Mouse (Mus musculus): ENCODE results near the gene Itprid2.
"Not testable (repeated sequence)": the region's sequence is repeated elsewhere in the genome, so short reads cannot be mapped to it uniquely, and the experiment has no call there.

The Itprid2 gene

DNA sequence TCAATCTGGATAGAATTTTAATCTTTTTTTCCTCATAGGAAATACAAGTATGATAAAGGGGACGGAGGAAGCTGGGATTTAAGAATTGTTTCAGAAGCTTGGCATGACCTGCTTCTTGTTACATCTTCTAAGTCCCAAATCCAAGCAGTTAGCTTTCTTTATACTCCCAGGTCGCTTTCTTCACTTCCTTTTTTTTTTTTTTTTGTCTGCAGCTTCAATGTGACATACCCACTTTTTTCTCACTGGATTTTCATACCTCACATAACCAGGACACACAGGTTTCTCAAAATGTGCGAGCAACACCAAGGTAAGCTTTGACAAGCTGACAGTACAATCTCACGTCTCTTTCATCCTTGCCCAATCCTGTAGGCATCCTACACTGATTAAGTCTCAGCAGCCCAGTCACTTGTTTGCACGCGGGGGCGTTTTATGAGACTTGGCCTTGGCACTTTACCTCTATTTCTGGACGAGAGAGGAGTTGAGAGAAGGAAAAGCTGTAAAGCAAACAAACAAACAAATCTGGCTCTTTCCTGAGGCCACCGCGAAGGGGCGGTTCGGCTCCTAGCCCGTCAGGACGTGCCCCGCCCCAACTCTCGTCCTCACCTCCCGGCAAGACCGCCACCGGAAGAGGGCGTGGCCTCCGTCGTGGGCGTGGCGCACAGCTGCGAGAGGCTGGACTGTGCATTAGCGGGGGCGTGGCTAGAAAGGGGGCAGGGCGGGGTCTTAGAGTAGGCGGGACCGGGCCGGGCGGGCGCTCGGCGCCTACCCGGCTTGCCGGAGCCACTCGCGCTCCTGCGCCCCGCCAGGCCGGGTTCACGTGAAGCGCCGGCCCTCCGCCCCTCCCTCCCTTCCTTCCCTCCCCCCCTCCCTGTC, at the start of gene Itprid2:
TSS of gene Itprid2 (plus strand) at position 825 of the 873 bp plus-strand sequence.
- in situ Hi-C loops (cut with MboI, MseI): loop anchor here (5.0 to 25.0 kb wide), 2 partner anchors 63 to 672 kb away; no protein-coding TSS in a partner anchor

DNA sequence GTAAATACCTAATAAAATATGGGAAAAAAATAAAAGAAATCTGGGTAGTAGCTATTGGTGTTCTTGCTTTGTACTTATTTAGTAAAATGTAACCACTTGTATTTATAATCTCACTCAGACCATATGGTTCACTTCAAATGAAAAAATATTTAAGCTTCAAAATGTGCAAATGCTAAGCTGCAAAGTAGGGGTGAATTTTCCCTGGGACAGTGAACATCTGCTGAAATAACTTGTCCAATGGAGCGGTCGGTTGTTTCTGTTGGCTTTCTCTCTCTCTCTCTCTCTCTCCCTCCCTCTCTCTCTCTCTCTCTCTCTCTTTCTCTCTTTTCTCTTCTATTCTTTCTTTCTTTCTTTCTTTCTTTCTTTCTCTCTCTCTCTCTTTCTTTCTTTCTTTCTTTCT, 39.0 kb upstream of the Itprid2 start:
- in situ Hi-C loops (cut with MboI, MseI): no loop called here

DNA sequence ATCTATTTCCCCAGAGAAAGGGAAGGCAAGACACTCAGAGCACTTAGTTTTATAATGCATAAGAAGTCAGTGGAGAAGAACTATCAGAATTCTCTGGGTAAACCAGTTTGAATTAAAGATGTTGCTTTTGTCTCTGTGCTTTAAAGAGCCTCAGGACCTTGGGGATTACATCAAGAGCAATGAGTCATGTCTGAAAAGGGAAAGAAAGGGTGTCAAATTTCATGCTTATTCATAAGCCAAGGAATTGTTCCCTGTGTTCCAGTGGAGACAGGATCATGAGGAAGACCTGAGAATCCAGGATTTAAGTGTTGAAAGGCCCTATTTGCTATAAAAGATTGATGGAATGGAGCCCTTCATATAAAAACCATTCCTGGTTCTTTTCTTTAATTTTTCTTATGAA, 38.1 kb upstream of the Itprid2 start:
- in situ Hi-C loops (cut with MboI, MseI): no loop called here

DNA sequence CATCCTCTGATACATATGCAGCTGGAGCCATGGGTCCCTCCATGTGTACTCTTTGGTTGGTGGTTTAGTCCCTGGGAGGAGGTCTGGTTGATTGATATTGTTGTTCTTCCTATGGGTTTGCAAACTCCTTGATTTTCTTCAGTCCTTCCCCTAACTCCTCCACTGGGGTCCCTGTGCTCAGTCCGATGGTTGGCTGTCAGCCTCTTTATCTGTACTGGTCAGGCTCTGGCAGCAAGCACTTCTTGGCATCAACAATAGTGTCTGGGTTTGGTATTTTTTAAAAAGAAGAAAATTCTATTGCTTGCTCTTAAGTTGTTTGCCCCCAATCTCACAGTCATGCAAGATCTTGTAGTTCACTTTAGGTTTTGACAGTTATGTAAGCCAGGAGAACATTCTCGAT, 34.0 kb upstream of the Itprid2 start:
- in situ Hi-C loops (cut with MboI, MseI): not testable (repeated sequence)

DNA sequence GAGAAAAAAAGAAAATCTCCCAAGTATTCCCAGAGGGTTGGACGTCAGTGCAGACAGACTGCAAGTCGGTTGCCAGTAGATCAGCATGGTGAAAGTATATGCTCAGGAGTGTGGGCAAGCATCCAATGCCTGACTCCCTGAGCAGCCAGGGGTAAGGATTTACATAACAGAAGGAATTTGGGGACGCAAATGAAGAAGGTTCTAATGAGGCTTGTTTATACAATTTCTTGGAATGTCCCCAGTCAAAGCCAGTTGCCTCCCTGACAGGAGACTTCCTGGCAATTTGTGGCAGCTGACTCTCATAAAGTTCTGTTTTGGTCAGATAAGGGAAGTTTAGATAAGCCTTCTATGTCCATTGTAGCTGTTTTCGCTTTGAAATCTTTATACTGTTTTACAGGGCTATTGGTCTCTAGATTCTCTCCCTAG, 33.4 kb upstream of the Itprid2 start:
- in situ Hi-C loops (cut with MboI, MseI): no loop called here

DNA sequence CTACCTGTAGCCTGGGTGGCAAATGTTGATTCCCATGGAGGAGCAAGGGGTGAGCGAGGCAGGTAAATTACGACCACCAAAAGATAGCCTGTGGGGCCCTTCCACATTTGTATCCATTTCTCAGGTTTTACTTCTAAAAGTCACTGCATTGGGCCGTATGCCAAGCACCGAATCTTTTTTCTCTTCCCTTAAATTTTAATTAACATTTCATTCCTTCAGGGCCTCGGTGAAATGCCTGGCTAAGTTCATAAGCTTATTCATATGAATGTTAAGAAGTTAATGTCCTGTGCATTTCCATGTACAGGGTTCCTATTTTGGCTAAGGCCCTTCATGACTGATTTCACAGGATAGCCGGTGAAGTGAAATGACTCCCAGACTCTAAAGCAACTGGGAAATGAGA, 32.8 kb upstream of the Itprid2 start:
- in situ Hi-C loops (cut with MboI, MseI): no loop called here

DNA sequence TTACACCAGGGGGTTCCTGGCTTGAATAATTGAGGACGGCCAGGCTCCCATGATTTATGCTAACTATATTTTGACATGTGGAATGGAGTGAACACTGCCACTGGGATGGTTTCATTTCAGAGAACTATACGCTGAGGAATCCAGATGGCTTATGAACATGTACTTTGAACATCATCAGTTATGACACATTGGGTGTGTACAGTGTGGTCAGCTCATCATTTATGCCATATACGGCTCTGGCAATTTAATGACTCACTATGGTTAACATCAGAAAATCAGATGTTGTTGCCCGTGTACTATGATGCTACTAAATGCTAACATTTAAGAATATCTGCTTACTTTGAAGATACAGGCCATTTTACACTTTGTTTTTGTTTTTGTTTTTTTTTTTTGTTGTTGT, 31.8 kb upstream of the Itprid2 start:
- in situ Hi-C loops (cut with MboI, MseI): no loop called here

DNA sequence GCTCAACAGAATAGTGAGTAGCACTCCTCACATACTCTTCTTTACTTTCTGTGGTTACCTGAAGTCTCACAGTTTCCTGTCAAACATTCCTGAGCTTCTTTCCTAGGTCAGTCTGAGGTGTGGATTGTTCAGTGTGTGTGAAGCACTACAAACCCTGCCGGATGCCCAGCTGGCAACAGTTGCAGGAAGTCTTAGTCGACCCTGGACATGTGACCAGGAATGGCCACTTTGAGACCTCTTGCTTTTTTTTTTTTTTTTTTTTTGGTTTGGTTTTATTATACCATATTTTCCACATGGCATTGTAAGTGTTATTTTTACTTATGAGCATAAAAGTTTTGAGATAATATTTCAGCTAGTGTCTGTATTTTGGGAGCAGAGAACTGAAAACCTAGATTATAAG, 29.1 kb upstream of the Itprid2 start:
- in situ Hi-C loops (cut with MboI, MseI): no loop called here

DNA sequence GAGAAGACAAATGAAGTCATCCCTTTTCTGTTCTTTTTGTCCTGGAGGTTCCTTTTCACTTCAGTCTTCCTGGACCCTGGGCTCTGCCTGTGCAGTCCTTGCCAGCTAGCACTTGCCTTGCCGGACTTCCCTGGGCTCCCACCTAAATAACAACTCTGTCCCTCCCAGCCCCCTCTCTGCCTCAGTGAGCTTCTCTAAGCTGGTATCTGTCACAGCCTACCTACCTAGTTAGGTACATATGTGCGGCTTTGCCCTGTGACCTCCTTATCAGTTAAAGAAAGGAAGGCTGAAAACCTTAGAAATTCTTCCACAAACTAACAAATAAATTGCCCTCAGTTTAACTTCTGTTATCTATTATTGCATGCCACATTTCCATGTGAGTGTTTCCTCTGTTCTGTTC, 28.0 kb upstream of the Itprid2 start:
- in situ Hi-C loops (cut with MboI, MseI): no loop called here

DNA sequence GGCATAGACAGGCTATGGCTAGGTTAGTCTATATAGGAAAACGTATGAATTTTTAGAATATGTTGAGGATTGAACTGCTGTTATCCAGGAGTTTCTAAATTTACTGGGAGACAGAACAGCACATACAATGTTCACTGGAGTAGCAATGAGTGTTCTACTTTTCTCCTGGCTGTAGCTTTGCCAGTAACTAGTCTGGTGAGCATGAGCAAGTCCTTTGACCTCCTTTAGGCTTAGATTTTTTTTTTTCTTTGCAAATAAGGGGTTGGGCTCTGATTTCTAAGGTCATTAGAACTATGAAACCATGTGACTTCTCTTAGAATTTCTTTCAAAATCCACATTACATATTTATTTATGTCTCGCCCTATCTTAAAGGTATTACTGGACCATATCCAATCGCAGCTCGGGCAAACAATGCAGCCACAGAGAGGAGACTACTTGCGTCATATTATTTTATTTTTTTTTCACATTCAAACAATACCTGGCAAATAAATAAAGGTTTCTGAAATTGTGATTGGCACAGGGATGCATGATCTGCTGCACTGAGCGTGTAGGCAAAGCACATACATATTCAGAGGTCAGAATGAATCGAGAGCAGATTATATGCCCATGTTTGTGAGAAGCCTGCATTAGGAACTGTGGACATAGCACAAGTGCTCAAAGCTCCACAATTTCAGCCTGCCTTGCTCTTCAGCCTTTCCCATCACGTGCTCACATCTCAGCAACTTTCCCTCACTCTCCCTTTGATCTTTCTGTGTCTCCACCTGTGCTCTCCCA, 26.7 kb upstream of the Itprid2 start:
- in situ Hi-C loops (cut with MboI, MseI): no loop called here

DNA sequence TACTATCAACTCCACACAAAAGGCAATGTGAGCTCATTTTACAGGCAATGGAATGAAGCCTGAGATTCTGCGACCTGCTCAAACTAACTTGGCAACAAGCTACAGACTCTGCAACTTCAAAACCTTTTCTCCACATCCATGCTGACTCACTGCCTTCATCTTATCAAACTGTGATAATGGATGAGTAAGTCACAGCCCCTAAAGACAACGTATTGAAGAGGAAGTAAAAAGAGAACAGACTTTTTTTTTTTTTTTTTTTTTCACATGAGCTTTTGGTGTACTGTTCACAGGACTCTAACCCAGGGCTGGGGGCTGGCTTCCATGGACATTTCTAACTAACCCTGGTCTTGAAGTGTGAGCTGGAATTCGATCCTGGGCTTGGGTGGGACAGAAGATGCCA, 24.3 kb upstream of the Itprid2 start:
- in situ Hi-C loops (cut with MboI, MseI): no loop called here

DNA sequence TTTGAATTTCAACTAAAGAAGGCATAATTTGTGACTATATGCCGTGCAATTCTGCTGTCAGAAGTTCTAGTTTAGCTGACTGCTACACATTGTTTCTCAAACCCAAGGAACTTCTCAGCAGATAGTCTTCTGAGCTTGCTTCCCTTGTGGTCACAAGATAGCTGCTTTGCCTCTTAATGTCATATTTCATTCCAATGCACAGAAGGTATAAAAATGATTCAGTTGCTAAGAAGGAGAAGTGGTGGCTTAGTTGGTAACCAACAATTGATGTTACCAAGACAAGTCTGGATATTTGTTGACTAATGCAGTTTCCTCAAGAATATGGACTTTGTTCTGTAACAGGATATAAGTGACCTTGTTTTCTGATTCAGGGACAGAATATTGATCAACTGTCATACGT, 17.0 kb upstream of the Itprid2 start:
- in situ Hi-C loops (cut with MboI, MseI): no loop called here

DNA sequence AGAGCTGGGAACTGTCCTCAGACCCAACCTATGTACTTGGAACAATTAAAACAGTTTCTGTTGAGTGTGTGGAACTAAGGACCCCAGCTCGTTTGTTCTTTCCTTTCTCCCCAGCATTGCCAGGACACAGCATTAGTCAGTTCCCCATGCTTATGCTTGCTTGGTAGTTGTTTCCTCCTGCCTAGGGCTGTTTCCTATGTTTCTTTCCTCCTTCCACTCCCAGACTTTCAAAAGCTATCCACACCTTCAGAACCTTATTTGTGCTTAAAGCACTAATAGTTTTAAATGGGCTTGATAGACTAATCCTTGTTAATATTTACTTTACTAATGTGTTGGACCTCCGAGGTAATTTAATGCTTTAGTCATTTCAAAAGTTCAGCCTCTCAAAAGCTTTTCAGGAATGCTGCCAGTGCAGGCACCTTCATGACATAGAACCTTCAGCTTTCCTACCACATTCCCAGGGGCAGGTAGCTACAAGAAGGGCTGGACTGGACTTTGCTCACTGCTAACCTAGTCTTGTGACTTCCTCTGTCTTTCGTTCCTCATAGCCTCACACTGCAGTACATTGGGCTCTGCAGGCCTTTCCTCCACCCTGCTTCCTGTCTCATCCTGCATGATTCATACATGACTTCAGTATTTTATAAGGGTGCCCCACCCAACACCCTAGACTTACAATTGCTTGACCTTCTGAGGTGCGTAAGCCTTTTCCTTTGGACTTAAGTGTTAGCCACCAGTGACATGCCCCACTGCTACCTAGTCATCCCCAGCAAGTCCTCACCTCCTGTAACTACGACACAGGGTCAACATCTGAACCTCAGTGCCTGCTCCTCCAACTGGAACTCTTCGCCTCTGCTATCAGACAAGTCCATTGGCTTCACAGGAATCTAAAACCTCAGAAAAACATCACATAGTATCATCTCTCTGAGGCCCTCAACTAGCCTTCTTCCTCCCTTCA, 16.3 kb upstream of the Itprid2 start:
- in situ Hi-C loops (cut with MboI, MseI): no loop called here

DNA sequence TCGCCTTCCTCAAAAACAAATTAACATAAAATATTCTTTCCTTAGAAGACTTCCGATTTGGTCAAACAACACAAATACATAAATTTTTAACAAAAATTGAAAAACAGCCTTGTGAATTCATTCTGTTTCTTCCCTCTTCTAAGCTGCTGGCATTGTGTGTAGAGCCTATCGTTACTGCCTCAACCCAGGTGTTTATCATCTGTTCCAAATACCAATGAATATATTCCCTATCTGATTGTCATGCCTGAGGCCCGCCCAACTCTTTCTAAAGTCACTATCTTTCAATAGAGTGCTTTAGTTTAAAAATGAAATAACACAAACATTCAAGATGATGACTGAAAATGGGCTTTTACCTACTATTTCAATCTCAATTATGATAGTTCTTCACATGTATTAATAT, 11.9 kb upstream of the Itprid2 start:
- in situ Hi-C loops (cut with MboI, MseI): no loop called here

DNA sequence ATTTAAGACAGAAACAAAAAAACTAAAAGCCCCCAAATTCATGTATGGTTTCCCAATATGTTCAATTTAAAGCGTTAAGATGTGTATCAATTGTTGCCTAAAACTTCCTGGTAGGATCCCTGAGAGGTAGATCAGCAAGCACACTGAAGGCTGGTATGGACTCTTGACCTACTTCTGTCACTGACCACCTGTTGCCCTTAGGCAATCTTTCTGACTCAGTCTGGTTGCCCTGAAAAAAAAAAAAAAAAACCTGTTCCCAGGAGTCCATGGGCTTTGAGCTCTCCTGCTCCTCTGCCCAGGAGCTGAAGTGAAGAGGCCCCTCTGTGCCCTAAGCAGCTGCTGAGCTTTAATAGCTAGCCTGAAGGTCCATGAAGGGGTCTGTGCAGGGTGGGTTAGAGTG, 7.5 kb upstream of the Itprid2 start:
- in situ Hi-C loops (cut with MboI, MseI): loop anchor here (25.0 kb wide), 1 partner anchor 665 kb away; no protein-coding TSS in a partner anchor

DNA sequence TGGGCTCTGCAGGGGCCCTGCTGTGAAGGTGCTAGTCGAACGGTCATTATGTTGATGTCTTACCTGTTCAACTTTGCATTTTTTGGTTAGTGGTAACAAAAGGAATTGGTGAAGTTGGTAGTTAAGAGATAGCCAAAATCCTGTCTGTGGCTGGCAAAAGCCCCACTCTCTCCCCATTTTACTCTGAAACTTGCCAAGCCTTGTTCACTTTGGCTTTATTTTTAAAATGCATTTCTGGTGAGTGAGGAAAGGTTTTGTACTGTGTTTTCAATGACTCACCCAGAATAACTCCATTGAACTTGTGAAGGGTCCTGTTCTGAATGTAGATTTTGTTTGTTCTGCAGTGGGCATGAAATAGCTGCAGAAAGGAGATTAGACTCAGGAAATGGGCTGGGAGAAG, 4.9 kb upstream of the Itprid2 start:
- in situ Hi-C loops (cut with MboI, MseI): loop anchor here (25.0 kb wide), 1 partner anchor 668 kb away; no protein-coding TSS in a partner anchor

DNA sequence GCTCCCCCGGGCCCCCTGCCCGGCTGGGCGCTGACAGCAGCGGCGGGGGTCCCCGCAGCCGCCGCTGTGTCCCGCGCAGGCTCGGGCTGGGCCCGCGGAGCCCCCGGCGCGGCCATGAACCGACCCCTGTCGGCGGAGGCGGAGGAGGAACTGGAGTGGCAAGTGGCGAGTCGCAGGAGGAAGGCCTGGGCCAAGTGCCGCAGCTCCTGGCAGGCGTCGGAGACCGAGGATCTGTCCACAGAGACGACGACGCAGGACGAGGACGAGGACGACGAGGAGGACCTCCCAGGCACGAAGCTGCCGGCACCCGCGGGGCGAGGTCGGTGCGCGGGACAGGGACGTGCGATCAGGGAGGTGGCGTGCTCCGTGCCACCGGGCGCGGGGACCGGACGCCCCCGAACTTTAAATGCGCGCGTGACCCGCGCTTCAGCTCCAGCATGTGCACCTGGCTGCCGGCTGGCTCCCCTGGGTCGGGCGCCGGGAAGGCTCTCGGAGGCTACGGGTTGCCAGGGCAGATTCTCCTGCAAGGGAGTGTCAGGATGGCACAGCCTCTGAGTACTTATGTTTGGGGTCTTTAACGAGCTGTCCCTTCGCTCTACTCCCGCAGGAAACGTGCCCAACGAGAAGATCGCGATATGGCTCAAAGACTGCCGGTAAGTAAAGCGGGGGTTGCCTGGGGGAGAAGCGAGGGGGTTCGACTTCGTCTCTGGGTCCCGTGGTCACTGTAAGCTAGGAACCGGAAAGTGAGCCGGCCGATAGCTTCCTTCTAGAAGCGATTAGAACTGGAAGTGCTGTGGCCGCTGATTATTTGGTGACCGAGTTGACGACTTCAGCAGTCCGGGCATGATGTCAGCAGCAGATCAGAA, 507 bp downstream of the Itprid2 start:
- in situ Hi-C loops (cut with MboI, MseI): loop anchor here (5.0 to 25.0 kb wide), 2 partner anchors 62 to 673 kb away; no protein-coding TSS in a partner anchor

DNA sequence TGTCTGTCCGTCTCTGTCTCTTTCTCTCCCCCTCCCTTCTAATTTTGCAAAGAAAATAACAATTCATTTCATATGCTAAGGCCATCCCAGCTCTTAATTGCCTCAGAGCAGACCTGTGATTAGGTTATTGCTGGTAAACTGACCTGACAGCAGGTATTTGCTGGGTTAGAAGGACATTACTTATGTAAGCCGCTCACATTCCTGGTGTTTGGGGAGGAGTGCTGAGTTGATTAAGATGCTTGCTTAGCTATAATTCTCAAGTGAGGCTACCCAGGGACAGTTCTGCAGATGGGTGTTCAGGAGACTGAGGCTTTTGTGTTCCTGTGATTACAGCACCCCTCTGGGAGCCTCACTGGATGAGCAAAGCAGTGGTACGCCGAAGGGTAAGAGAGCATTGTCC, 3.8 kb downstream of the Itprid2 start:
- in situ Hi-C loops (cut with MboI, MseI): loop anchor here (5.0 to 25.0 kb wide), 2 partner anchors 58 to 677 kb away; no protein-coding TSS in a partner anchor

DNA sequence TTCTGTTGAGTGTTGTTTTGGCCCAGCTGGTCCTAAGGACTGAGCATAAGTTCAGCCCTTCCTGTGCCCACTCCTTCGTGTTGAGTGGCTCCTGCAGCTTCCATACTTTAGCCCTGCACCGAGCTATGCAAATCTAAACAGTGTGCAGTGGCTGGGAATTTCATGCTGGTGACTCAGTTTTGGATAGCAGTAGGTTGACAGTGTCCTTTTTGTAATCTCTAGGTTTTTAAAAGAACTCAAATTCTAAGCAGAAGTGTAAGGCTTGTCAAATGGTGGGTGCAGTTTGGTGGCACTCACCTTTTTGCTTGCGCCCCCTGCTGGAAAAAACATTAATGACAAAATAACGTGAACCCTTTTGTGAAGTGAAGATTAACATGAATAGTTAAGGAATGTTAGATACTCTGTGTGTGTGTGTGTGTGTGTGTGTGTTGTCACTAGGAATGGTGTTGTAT, 11.1 kb downstream of the Itprid2 start:
- in situ Hi-C loops (cut with MboI, MseI): loop anchor here (5.0 to 25.0 kb wide), 3 partner anchors 144 to 684 kb away; no protein-coding TSS in a partner anchor

DNA sequence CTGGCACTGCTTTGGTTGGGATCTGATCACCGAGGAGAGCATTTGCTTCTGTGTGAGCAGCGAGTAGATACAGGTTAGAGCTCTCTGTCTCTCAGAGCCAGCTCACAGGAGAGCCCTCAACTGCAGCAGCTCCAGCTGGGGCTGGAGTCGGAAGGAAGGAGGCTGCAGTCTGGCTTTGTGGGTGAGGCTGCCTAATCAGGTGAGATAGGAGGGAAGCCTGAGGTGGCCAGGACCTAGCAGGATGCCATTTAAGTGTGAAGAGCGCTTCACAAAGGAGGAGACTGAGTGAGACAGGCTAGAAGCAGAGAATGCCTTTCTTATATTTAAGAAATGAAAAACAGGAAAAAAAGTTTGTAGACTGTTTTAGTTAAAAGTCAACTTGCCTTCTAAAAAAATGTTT, 11.9 kb downstream of the Itprid2 start:
- in situ Hi-C loops (cut with MboI, MseI): loop anchor here (5.0 to 25.0 kb wide), 3 partner anchors 145 to 685 kb away; no protein-coding TSS in a partner anchor

Data from T-helper 1 cell (primary cell).